In the genomic region with DNA sequence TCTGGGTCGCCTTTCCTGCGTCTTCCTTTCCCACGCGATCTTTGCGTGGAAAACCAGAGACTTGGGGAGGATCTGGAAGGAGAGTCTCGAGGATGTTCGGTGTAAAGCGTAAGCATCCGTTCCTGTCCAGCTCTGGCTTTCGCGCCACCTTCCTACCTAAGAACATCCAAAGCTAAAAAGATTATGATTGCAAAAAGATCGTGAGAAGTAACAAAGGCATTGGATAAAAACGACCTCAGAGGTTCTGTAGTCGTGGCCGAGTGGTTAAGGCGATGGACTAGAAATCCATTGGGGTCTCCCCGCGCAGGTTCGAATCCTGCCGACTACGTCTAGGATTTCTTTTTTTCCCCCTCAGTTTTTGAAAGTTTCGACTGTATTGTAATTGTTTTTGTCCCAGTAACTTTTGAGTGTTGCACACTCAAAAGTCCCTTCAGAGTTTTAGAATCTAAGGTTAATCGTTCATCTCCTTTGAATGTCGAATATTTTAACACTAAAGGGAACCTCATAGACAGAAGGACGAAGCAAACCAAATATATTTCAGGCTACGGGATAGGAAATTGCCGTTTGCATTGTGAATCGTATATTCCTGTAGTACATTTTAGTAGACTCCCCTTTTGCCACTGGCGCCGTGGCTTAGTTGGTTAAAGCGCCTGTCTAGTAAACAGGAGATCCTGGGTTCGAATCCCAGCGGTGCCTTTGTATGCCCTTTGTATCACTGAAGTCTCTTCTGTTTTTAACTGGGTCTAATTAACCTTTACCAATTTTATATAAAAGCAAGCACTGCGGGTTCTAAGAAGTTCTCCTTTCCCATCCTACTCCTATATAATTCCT, we compare ENCODE assay signal across 8 mouse cellular contexts. TPM values are rescaled to one million over a fixed set of nuclear protein-coding genes. Genes with fewer than 3 reads are reported as not detected.
DNase-seq lines count a peak whose midpoint lies in the region; ATAC-seq and TF ChIP-seq lines count a peak whose summit lies in the region.

No protein-coding gene starts in this region.

- DNase-seq in CD4-positive, CD25-positive, alpha-beta regulatory T cell, adult 2 months (ENCODE audit: low read depth, low spot score): peak; percentile 87
- DNase-seq in kidney, postnatal 14 days: peak; percentile 86
- peak; percentile 82 for DNase-seq in liver, embryonic 13.5 days
- DNase-seq in telencephalon, adult 2 months (ENCODE audit: low read depth, low spot score): peak; percentile 71

- peaks cover 39% of the 10 kb centered on the region for H3K36me3 ChIP-seq in heart, embryonic 14.5 days (ENCODE audit: control insufficient read depth, insufficient read depth, low read length)
- peaks cover 31% of the 10 kb centered on the region for H3K36me3 ChIP-seq in liver, embryonic 13.5 days
- H3K36me3 ChIP-seq in neural tube, embryonic 13.5 days: peaks cover 30% of the 10 kb centered on the region

- H3K4me3 ChIP-seq in bone marrow, adult 2 months (replicated peaks; ENCODE audit: control insufficient read depth, low read depth, low read length): peak overlapping the region; percentile 74
- peak overlapping the region; percentile 74 for H3K4me3 ChIP-seq in embryonic fibroblast, embryonic 13.5 days (ENCODE audit: insufficient read depth, low read length)
- H3K4me3 ChIP-seq in heart, embryonic 14.5 days (ENCODE audit: control insufficient read depth in 1 of 2, insufficient read depth in 1 of 2, low read depth in 1 of 2, low read length in 2 of 2): peak overlapping the region; percentile 74 to 76
- H3K4me3 ChIP-seq in liver, embryonic 13.5 days (replicated peaks): peak overlapping the region; percentile 79
- peak overlapping the region; percentile 70 for H3K4me3 ChIP-seq in neural tube, embryonic 13.5 days

- H3K27me3 ChIP-seq in heart, embryonic 14.5 days (ENCODE audit: control insufficient read depth, insufficient read depth, low read length): no peaks in the 10 kb centered on the region
- no peaks in the 10 kb centered on the region for H3K27me3 ChIP-seq in liver, embryonic 13.5 days
- no peaks in the 10 kb centered on the region for H3K27me3 ChIP-seq in neural tube, embryonic 13.5 days

- no peaks in the 10 kb centered on the region for H3K9me3 ChIP-seq in heart, embryonic 14.5 days (ENCODE audit: control insufficient read depth, low read length)
- no peaks in the 10 kb centered on the region for H3K9me3 ChIP-seq in liver, embryonic 13.5 days (replicated peaks)
- H3K9me3 ChIP-seq in neural tube, embryonic 13.5 days: no peaks in the 10 kb centered on the region

- peak overlapping the region; percentile 87 for H3K9ac ChIP-seq in heart, embryonic 14.5 days (ENCODE audit: low read length)
- H3K9ac ChIP-seq in liver, embryonic 13.5 days: peak overlapping the region; percentile 80
- H3K9ac ChIP-seq in neural tube, embryonic 13.5 days: peak overlapping the region; percentile 79

- H3K27ac ChIP-seq in bone marrow, adult 2 months (ENCODE audit: control insufficient read depth, insufficient read depth, low read depth, low read length, poor library complexity): peak overlapping the region; percentile 37
- peak overlapping the region; percentile 70 for H3K27ac ChIP-seq in embryonic fibroblast, embryonic 13.5 days (ENCODE audit: insufficient read depth, low read length)
- H3K27ac ChIP-seq in heart, embryonic 14.5 days (replicated peaks in 1 of 2; ENCODE audit: control insufficient read depth in 1 of 2, insufficient read depth in 1 of 2, low read depth in 2 of 2, low read length in 2 of 2): peak overlapping the region; percentile 60 to 82
- peak overlapping the region; percentile 75 for H3K27ac ChIP-seq in liver, embryonic 13.5 days
- peak overlapping the region; percentile 87 for H3K27ac ChIP-seq in neural tube, embryonic 13.5 days (replicated peaks)

- peaks cover 9% of the 10 kb centered on the region; the same call in 1 of the 2 replicates for H3K4me1 ChIP-seq in bone marrow, adult 2 months (ENCODE audit: control insufficient read depth, insufficient read depth, low read length)
- H3K4me1 ChIP-seq in embryonic fibroblast, embryonic 13.5 days (ENCODE audit: control insufficient read depth, insufficient read depth, low read length): peaks cover 10% of the 10 kb centered on the region
- H3K4me1 ChIP-seq in heart, embryonic 14.5 days (ENCODE audit: control insufficient read depth in 2 of 2, insufficient read depth in 2 of 2, low read length in 2 of 2): peaks cover 9 to 24% of the 10 kb centered on the region in 2 experiments
- H3K4me1 ChIP-seq in liver, embryonic 13.5 days (replicated peaks): peaks cover 39% of the 10 kb centered on the region
- peaks cover 32% of the 10 kb centered on the region for H3K4me1 ChIP-seq in neural tube, embryonic 13.5 days (replicated peaks)

- 0 out of 2 replicates have a peak, but pooled peaks have one; percentile 23 for ATAC-seq in heart, embryonic 14.5 days (ENCODE audit: insufficient number of reproducible peaks, insufficient read depth, low FRiP score, low read depth)
- peak; percentile 28; the same call in 1 of the 2 replicates for ATAC-seq in liver, embryonic 13.5 days (ENCODE audit: low read depth)
- 0 out of 2 replicates have a peak, but pooled peaks have one; percentile 11 for ATAC-seq in neural tube, embryonic 13.5 days (ENCODE audit: low read depth)

- H3K4me2 ChIP-seq in heart, embryonic 14.5 days (ENCODE audit: low read length): peak overlapping the region; percentile 75
- H3K4me2 ChIP-seq in liver, embryonic 13.5 days: peak overlapping the region; percentile 94
- peak overlapping the region; percentile 59 for H3K4me2 ChIP-seq in neural tube, embryonic 13.5 days

- no peak for TF ChIP-seq CTCF in bone marrow, adult 2 months (IDR thresholded peaks at IDR 0.05; ENCODE audit: control insufficient read depth, insufficient read depth, low read length)
- no peak for TF ChIP-seq CTCF in embryonic fibroblast, embryonic 13.5 days (IDR thresholded peaks at IDR 0.05; ENCODE audit: borderline replicate concordance, insufficient read depth, low read length)

- TF ChIP-seq POLR2A in bone marrow, adult 2 months (IDR thresholded peaks at IDR 0.05; ENCODE audit: borderline replicate concordance, control insufficient read depth, low read depth, low read length): no peak
- 0 out of 2 replicates have a peak, but pooled peaks have one; percentile 18 for TF ChIP-seq POLR2A in embryonic fibroblast, embryonic 13.5 days (IDR thresholded peaks at IDR 0.05; ENCODE audit: low read depth, low read length)

- under 1% methylated on average over 34 of the region's 34 CpGs for WGBS in bone marrow, adult 2 months
- under 1% methylated on average over 34 of the region's 34 CpGs for WGBS in heart, embryonic 14.5 days
- under 1% methylated on average over 34 of the region's 34 CpGs for WGBS in liver, embryonic 13.5 days (ENCODE audit: insufficient replicate concordance)
- under 1% methylated on average over 34 of the region's 34 CpGs for WGBS in neural tube, embryonic 13.5 days

RNA-seq across cellular contexts. Expression of a gene that starts 8.0 kb away (rescaled TPM):
- polyA plus RNA-seq in bone marrow, adult 2 months (2011; ENCODE audit: insufficient read depth, insufficient read length, low replicate concordance, missing spikeins): 53.2 and 100 TPM in 2 replicates
- polyA plus RNA-seq in embryonic fibroblast, embryonic 13.5 days (2011; ENCODE audit: insufficient read length, low read depth, missing spikeins): 31.5 and 44.0 TPM in 2 replicates
- polyA plus RNA-seq in heart, embryonic 14.5 days (2014; fragmentation: Nextera tagmentation; extraction: Ambion mirVana): 61.7 and 64.8 TPM in 2 replicates
- 116 and 123 TPM in 2 replicates for polyA plus RNA-seq in liver, embryonic 13.5 days (2015; fragmentation: Nextera tagmentation; extraction: Ambion mirVana)
- polyA plus RNA-seq in neural tube, embryonic 13.5 days (2015; fragmentation: Nextera tagmentation; extraction: Ambion mirVana): 22.7 and 33.0 TPM in 2 replicates

RNA-seq across cellular contexts. Expression of a gene that starts 21.7 kb away (rescaled TPM):
- 19.0 and 38.1 TPM in 2 replicates for polyA plus RNA-seq in bone marrow, adult 2 months (2011; ENCODE audit: insufficient read depth, insufficient read length, low replicate concordance, missing spikeins)
- polyA plus RNA-seq in embryonic fibroblast, embryonic 13.5 days (2011; ENCODE audit: insufficient read length, low read depth, missing spikeins): 43.2 and 44.2 TPM in 2 replicates
- polyA plus RNA-seq in heart, embryonic 14.5 days (2014; fragmentation: Nextera tagmentation; extraction: Ambion mirVana): 38.8 and 43.8 TPM in 2 replicates
- 16.9 and 20.3 TPM in 2 replicates for polyA plus RNA-seq in liver, embryonic 13.5 days (2015; fragmentation: Nextera tagmentation; extraction: Ambion mirVana)
- 49.6 and 52.8 TPM in 2 replicates for polyA plus RNA-seq in neural tube, embryonic 13.5 days (2015; fragmentation: Nextera tagmentation; extraction: Ambion mirVana)

RNA-seq across cellular contexts. Expression of a gene that starts 22.1 kb away (rescaled TPM):
- polyA plus RNA-seq in bone marrow, adult 2 months (2011; ENCODE audit: insufficient read depth, insufficient read length, low replicate concordance, missing spikeins): 16.4 and 18.4 TPM in 2 replicates
- polyA plus RNA-seq in embryonic fibroblast, embryonic 13.5 days (2011; ENCODE audit: insufficient read length, low read depth, missing spikeins): 9.7 and 11.2 TPM in 2 replicates
- 13.0 and 14.1 TPM in 2 replicates for polyA plus RNA-seq in heart, embryonic 14.5 days (2014; fragmentation: Nextera tagmentation; extraction: Ambion mirVana)
- polyA plus RNA-seq in liver, embryonic 13.5 days (2015; fragmentation: Nextera tagmentation; extraction: Ambion mirVana): 3.5 TPM in 2 replicates
- 14.7 and 16.8 TPM in 2 replicates for polyA plus RNA-seq in neural tube, embryonic 13.5 days (2015; fragmentation: Nextera tagmentation; extraction: Ambion mirVana)

RNA-seq across cellular contexts. Expression of a gene that starts 29.2 kb away (rescaled TPM):
- polyA plus RNA-seq in bone marrow, adult 2 months (2011; ENCODE audit: insufficient read depth, insufficient read length, low replicate concordance, missing spikeins): 26.1 and 34.4 TPM in 2 replicates
- 16.6 and 22.7 TPM in 2 replicates for polyA plus RNA-seq in embryonic fibroblast, embryonic 13.5 days (2011; ENCODE audit: insufficient read length, low read depth, missing spikeins)
- 14.3 and 16.5 TPM in 2 replicates for polyA plus RNA-seq in heart, embryonic 14.5 days (2014; fragmentation: Nextera tagmentation; extraction: Ambion mirVana)
- 32.4 and 33.2 TPM in 2 replicates for polyA plus RNA-seq in liver, embryonic 13.5 days (2015; fragmentation: Nextera tagmentation; extraction: Ambion mirVana)
- 19.1 and 21.9 TPM in 2 replicates for polyA plus RNA-seq in neural tube, embryonic 13.5 days (2015; fragmentation: Nextera tagmentation; extraction: Ambion mirVana)

RNA-seq across cellular contexts. Expression of a gene that starts 33.2 kb away (rescaled TPM):
- 16.3 and 31.0 TPM in 2 replicates for polyA plus RNA-seq in bone marrow, adult 2 months (2011; ENCODE audit: insufficient read depth, insufficient read length, low replicate concordance, missing spikeins)
- polyA plus RNA-seq in embryonic fibroblast, embryonic 13.5 days (2011; ENCODE audit: insufficient read length, low read depth, missing spikeins): 14.0 and 17.6 TPM in 2 replicates
- 33.5 and 34.4 TPM in 2 replicates for polyA plus RNA-seq in heart, embryonic 14.5 days (2014; fragmentation: Nextera tagmentation; extraction: Ambion mirVana)
- polyA plus RNA-seq in liver, embryonic 13.5 days (2015; fragmentation: Nextera tagmentation; extraction: Ambion mirVana): 30.8 and 31.7 TPM in 2 replicates
- 28.4 and 29.2 TPM in 2 replicates for polyA plus RNA-seq in neural tube, embryonic 13.5 days (2015; fragmentation: Nextera tagmentation; extraction: Ambion mirVana)

Comparison
In these comparisons a context has a peak if more than half of its experiments do, and no peak if none do; other contexts are left out.
1. Peak in every context shown above with its lines: DNase-seq, ATAC-seq, H3K4me3 ChIP-seq and H3K27ac ChIP-seq.
2. H3K27ac ChIP-seq: peak in every context shown above with its lines; median percentile 87 in neural tube, embryonic 13.5 days; 75 in liver, embryonic 13.5 days; 71 in heart, embryonic 14.5 days; 70 in embryonic fibroblast, embryonic 13.5 days; 37 in bone marrow, adult 2 months.